15 mouse cellular contexts compared by ENCODE assay signal in the genomic region with DNA sequence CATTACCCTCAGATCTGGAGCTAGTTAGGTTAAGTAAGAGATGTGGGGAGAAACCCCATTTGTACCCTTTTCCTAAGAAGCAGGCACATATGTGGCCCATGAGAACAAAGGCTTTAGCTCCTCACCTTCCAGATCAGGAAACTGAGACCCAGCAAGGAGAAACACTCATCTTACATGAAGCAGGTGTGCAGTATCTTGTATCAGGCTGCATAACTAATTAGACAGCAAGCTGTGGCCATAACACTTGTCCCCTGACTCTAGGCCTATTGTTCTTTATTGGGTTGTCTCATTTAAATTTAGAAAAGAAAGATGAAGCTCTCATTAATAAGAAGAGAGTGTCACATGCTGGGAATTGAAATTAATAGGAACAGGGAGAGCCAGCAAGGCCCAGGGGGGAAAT.
"Had no signal": no experiment of that assay in that cellular context is flagged by ENCODE, and none has a peak within 500 bp of the region (broad histone marks: within the 10 kb centered on the region; RNA-seq: fewer than 3 reads in every experiment).

No protein-coding gene starts in this region.

- H3K27me3 ChIP-seq: kidney, embryonic 15.5 days; limb, embryonic 15.5 days; liver, embryonic 12.5 days; midbrain, embryonic 12.5 days; neural tube, embryonic 12.5 days had no signal

- DNase-seq: kidney, adult 2 months; kidney, postnatal 25 days; layer of hippocampus, adult 9-11 months; layer of hippocampus, postnatal 36 days; lung, embryonic 14.5 days; lung, postnatal 10 days; lung, postnatal 4 days; right cerebral cortex, adult 18-20 months; right cerebral cortex, postnatal 25 days; thymus, postnatal 36 days had no signal

- H3K4me1 ChIP-seq: kidney, embryonic 15.5 days; limb, embryonic 15.5 days; liver, embryonic 12.5 days; midbrain, embryonic 12.5 days; neural tube, embryonic 12.5 days had no signal

- ATAC-seq: liver, embryonic 12.5 days had no signal

- H3K4me2 ChIP-seq: kidney, embryonic 15.5 days; limb, embryonic 15.5 days; liver, embryonic 12.5 days; lung, embryonic 14.5 days; midbrain, embryonic 12.5 days; neural tube, embryonic 12.5 days had no signal

- H3K9me3 ChIP-seq: kidney, embryonic 15.5 days; limb, embryonic 15.5 days; liver, embryonic 12.5 days; midbrain, embryonic 12.5 days; neural tube, embryonic 12.5 days had no signal

- H3K36me3 ChIP-seq: kidney, embryonic 15.5 days; limb, embryonic 15.5 days; liver, embryonic 12.5 days; midbrain, embryonic 12.5 days; neural tube, embryonic 12.5 days had no signal

- H3K27ac ChIP-seq: kidney, embryonic 15.5 days; limb, embryonic 15.5 days; liver, embryonic 12.5 days; midbrain, embryonic 12.5 days; neural tube, embryonic 12.5 days had no signal

- H3K9ac ChIP-seq: kidney, embryonic 15.5 days; limb, embryonic 15.5 days; liver, embryonic 12.5 days; lung, embryonic 14.5 days; midbrain, embryonic 12.5 days; neural tube, embryonic 12.5 days had no signal

- H3K4me3 ChIP-seq: kidney, embryonic 15.5 days; limb, embryonic 15.5 days; liver, embryonic 12.5 days; midbrain, embryonic 12.5 days; neural tube, embryonic 12.5 days had no signal
